Mouse (Mus musculus): ENCODE data around the gene Relch. TPM values are rescaled to one million over a fixed set of nuclear protein-coding genes. Genes with fewer than 3 reads are reported as not detected.

Relch gene
- 27.9 and 30.1 TPM in 2 replicates for polyA plus RNA-seq (2014; fragmentation: Nextera tagmentation; extraction: Ambion mirVana)

- ATAC-seq (ENCODE audit: low FRiP score) = peak; percentile 99
- no peaks in the 10 kb centered on the region for H3K36me3 ChIP-seq (ENCODE audit: control insufficient read depth, insufficient read depth, low read length)
- H3K4me2 ChIP-seq = peak within 1 kb of the TSS; percentile 86
- DNase-seq (ENCODE audit: low spot score, missing footprints) = peak; percentile 100
- under 1% methylated on average over 41 of the region's 41 CpGs for WGBS
- peak within 1 kb of the TSS; percentile 85 for H3K9ac ChIP-seq (ENCODE audit: low read length)
- H3K9me3 ChIP-seq (ENCODE audit: control insufficient read depth, low read length) = no peaks in the 10 kb centered on the region
- H3K27ac ChIP-seq (ENCODE audit: low read depth, low read length) = peak within 1 kb of the TSS; percentile 48
- H3K4me1 ChIP-seq (ENCODE audit: control insufficient read depth, insufficient read depth, low read length) = peaks cover 8% of the 10 kb centered on the region
- peak within 1 kb of the TSS; percentile 96 for H3K4me3 ChIP-seq (ENCODE audit: low read depth, low read length)
- no peaks in the 10 kb centered on the region for H3K27me3 ChIP-seq (ENCODE audit: control insufficient read depth, insufficient read depth, low read length)
These were observed at the start of gene Relch, which contains the start of gene Pign for GRCm38 (mm10) chr1:105663171-105663961. Gene Relch, plus strand, starts transcription at chr1:105663861. Gene Pign, minus strand, starts transcription at chr1:105663677.

DNA sequence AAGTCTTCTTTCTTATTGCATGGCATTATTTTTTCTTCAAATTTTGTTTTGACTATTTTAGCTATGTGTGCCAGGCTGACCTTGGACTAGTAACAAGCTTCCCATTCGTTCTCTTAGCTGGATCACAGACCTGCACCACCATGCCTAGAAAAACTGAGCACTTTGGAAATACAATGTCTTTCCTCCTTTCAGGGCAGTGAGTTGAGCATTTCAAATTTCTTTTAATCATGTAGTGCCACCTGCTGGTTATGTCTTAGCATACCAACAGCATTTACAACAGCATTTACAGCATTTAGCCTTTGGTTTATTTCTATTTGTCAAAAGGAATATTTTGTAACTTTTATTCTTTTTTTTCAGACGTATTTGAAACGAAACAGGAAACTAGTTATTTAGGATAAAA, 33.2 kb upstream of the Relch start:
- Histone ChIP-seq H3K9me3 (ENCODE audit: control insufficient read depth, low read length) (no peaks in the 10 kb centered on the region), H3K27me3 (ENCODE audit: control insufficient read depth, insufficient read depth, low read length) (no peaks in the 10 kb centered on the region), H3K4me1 (ENCODE audit: control insufficient read depth, insufficient read depth, low read length) (no peaks in the 10 kb centered on the region), H3K27ac (ENCODE audit: low read depth, low read length) (no peak overlapping the region), H3K36me3 (ENCODE audit: control insufficient read depth, insufficient read depth, low read length) (no peaks in the 10 kb centered on the region), H3K4me2 (no peak overlapping the region), H3K4me3 (ENCODE audit: low read depth, low read length) (no peak overlapping the region), H3K9ac (ENCODE audit: low read length) (no peak overlapping the region)
- peak; percentile 83 for DNase-seq (ENCODE audit: low spot score, missing footprints)
- ATAC-seq (ENCODE audit: low FRiP score) = peak; percentile 50; the same call in 1 of the 2 replicates
- 50% methylated on average over 3 of the region's 3 CpGs for WGBS

- Histone ChIP-seq H3K4me1 (ENCODE audit: control insufficient read depth, insufficient read depth, low read length) (no peaks in the 10 kb centered on the region), H3K27ac (ENCODE audit: low read depth, low read length) (no peak overlapping the region), H3K4me2 (no peak overlapping the region), H3K9me3 (ENCODE audit: control insufficient read depth, low read length) (no peaks in the 10 kb centered on the region), H3K36me3 (ENCODE audit: control insufficient read depth, insufficient read depth, low read length) (no peaks in the 10 kb centered on the region), H3K4me3 (ENCODE audit: low read depth, low read length) (no peak overlapping the region), H3K9ac (ENCODE audit: low read length) (no peak overlapping the region), H3K27me3 (ENCODE audit: control insufficient read depth, insufficient read depth, low read length) (no peaks in the 10 kb centered on the region)
- ATAC-seq (ENCODE audit: low FRiP score) = no peak
- WGBS = 86% methylated on average over 3 of the region's 3 CpGs
- DNase-seq (ENCODE audit: low spot score, missing footprints) = no peak
These were observed 19.6 kb upstream of the Relch start for GRCm38 (mm10) chr1:105644093-105644492.

- Histone ChIP-seq H3K4me1 (ENCODE audit: control insufficient read depth, insufficient read depth, low read length) (no peaks in the 10 kb centered on the region), H3K27ac (ENCODE audit: low read depth, low read length) (no peak overlapping the region), H3K9me3 (ENCODE audit: control insufficient read depth, low read length) (no peaks in the 10 kb centered on the region), H3K4me2 (no peak overlapping the region), H3K27me3 (ENCODE audit: control insufficient read depth, insufficient read depth, low read length) (no peaks in the 10 kb centered on the region), H3K9ac (ENCODE audit: low read length) (no peak overlapping the region), H3K36me3 (ENCODE audit: control insufficient read depth, insufficient read depth, low read length) (no peaks in the 10 kb centered on the region), H3K4me3 (ENCODE audit: low read depth, low read length) (no peak overlapping the region)
- DNase-seq (ENCODE audit: low spot score, missing footprints) (no peak), ATAC-seq (ENCODE audit: low FRiP score) (no peak)
- WGBS = 95% methylated on average over 1 of the region's 1 CpGs
These were observed 13.0 kb upstream of the Relch start for GRCm38 (mm10) chr1:105650650-105651049.

GRCm38 (mm10) chr1:105653981-105654380, 9.7 kb upstream of the Relch start:
- H3K36me3 ChIP-seq (ENCODE audit: control insufficient read depth, insufficient read depth, low read length) = no peaks in the 10 kb centered on the region
- no peak overlapping the region for H3K9ac ChIP-seq (ENCODE audit: low read length)
- no peaks in the 10 kb centered on the region for H3K9me3 ChIP-seq (ENCODE audit: control insufficient read depth, low read length)
- no peaks in the 10 kb centered on the region for H3K4me1 ChIP-seq (ENCODE audit: control insufficient read depth, insufficient read depth, low read length)
- no peak for DNase-seq (ENCODE audit: low spot score, missing footprints)
- no peak overlapping the region for H3K4me2 ChIP-seq
- H3K27ac ChIP-seq (ENCODE audit: low read depth, low read length) = no peak overlapping the region
- no peaks in the 10 kb centered on the region for H3K27me3 ChIP-seq (ENCODE audit: control insufficient read depth, insufficient read depth, low read length)
- WGBS = 97% methylated on average over 1 of the region's 1 CpGs
- no peak overlapping the region for H3K4me3 ChIP-seq (ENCODE audit: low read depth, low read length)
- ATAC-seq (ENCODE audit: low FRiP score) = no peak

DNA sequence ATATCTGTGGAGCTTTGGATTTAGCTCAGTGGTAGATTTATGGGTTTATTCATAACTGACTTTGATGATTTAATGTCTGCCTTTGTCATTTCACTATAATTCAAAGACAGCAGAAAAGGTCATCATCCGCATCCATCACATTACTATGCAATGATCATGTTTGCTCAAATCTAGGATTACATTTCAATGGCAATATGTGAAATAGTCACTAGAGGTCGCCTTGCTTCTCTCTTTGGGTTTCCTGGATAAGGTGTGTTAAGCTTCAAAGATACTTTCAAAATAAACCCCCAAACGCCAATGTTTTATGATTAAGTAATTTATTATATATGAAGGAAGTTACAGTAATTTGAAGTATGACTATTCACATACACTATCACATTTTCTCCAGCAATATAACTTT, 3.6 kb upstream of the Relch start:
- Histone ChIP-seq H3K4me3 (ENCODE audit: low read depth, low read length) (no peak overlapping the region), H3K4me1 (ENCODE audit: control insufficient read depth, insufficient read depth, low read length) (peaks cover 7% of the 10 kb centered on the region), H3K27me3 (ENCODE audit: control insufficient read depth, insufficient read depth, low read length) (no peaks in the 10 kb centered on the region), H3K36me3 (ENCODE audit: control insufficient read depth, insufficient read depth, low read length) (no peaks in the 10 kb centered on the region), H3K9ac (ENCODE audit: low read length) (no peak overlapping the region), H3K4me2 (no peak overlapping the region), H3K9me3 (ENCODE audit: control insufficient read depth, low read length) (no peaks in the 10 kb centered on the region), H3K27ac (ENCODE audit: low read depth, low read length) (no peak overlapping the region)
- WGBS = 23% methylated on average over 3 of the region's 3 CpGs
- ATAC-seq (ENCODE audit: low FRiP score) = no peak
- DNase-seq (ENCODE audit: low spot score, missing footprints) = peak; percentile 89

GRCm38 (mm10) chr1:105662820-105663170, 866 bp upstream of the Relch start:
- H3K27ac ChIP-seq (ENCODE audit: low read depth, low read length) = peak overlapping the region; percentile 35; the same call in 1 of the 2 replicates
- ATAC-seq (ENCODE audit: low FRiP score) (no peak), DNase-seq (ENCODE audit: low spot score, missing footprints) (no peak)
- H3K4me1 ChIP-seq (ENCODE audit: control insufficient read depth, insufficient read depth, low read length) = peaks cover 8% of the 10 kb centered on the region
- 11% methylated on average over 6 of the region's 6 CpGs for WGBS
- H3K4me2 ChIP-seq = peak overlapping the region; percentile 65
- no peaks in the 10 kb centered on the region for H3K36me3 ChIP-seq (ENCODE audit: control insufficient read depth, insufficient read depth, low read length)
- no peaks in the 10 kb centered on the region for H3K9me3 ChIP-seq (ENCODE audit: control insufficient read depth, low read length)
- H3K27me3 ChIP-seq (ENCODE audit: control insufficient read depth, insufficient read depth, low read length) = no peaks in the 10 kb centered on the region
- H3K4me3 ChIP-seq (ENCODE audit: low read depth, low read length) = peak overlapping the region; percentile 96
- peak overlapping the region; percentile 77 for H3K9ac ChIP-seq (ENCODE audit: low read length)

DNA sequence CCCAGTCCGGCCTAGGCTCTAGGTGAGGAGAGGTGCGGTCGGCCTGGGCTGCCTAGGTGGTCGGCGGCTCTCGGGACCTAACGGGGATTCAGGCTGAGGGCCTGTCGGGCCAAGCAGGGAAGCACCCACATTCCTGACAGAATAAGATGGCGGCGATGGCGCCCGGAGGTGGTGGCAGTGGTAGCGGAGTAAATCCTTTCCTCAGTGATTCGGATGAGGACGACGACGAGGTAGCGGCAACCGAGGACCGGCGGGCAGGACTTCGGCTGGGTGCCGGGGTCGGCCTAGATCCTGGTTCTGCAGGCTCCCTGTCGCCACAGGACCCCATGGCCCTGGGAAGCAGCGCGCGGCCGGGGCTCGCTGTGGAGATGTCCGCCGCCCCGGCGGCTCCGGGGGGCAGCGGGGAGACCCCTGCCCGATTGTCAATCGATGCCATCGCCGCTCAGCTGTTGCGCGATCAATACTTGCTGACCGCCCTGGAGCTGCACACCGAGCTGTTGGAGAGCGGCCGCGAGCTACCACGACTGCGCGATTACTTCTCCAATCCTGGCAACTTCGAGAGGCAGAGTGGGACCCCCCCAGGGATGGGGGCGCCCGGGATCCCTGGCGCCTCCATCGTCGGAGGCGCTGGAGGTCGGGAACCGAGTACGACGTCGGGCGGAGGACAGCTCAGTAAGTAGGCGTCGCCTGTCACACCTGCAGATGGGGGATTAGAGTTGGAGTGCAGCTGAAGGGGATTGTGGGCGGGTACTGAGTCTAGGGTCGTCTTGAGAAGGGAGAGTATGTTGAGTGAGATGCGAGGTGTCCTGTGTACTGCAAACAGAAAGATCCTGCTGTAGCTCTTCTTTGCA, 526 bp downstream of the Relch start:
- Histone ChIP-seq H3K4me2 (peak overlapping the region; percentile 86), H3K9ac (ENCODE audit: low read length) (peak overlapping the region; percentile 85), H3K36me3 (ENCODE audit: control insufficient read depth, insufficient read depth, low read length) (no peaks in the 10 kb centered on the region), H3K9me3 (ENCODE audit: control insufficient read depth, low read length) (no peaks in the 10 kb centered on the region), H3K27ac (ENCODE audit: low read depth, low read length) (peak overlapping the region; percentile 48), H3K4me1 (ENCODE audit: control insufficient read depth, insufficient read depth, low read length) (peaks cover 8% of the 10 kb centered on the region), H3K27me3 (ENCODE audit: control insufficient read depth, insufficient read depth, low read length) (no peaks in the 10 kb centered on the region), H3K4me3 (ENCODE audit: low read depth, low read length) (peak overlapping the region; percentile 96)
- DNase-seq (ENCODE audit: low spot score, missing footprints) (peak; percentile 92), ATAC-seq (ENCODE audit: low FRiP score) (peak; percentile 3)
- WGBS = under 1% methylated on average over 67 of the region's 68 CpGs

GRCm38 (mm10) chr1:105669700-105670099, 6.0 kb downstream of the Relch start:
- ATAC-seq (ENCODE audit: low FRiP score) (no peak), DNase-seq (ENCODE audit: low spot score, missing footprints) (no peak)
- no peak overlapping the region for H3K9ac ChIP-seq (ENCODE audit: low read length)

More at GRCm38 (mm10) chr1:105669700-105670099, 6.0 kb downstream of the Relch start:
- no peak overlapping the region for H3K4me3 ChIP-seq (ENCODE audit: low read depth, low read length)
- H3K9me3 ChIP-seq (ENCODE audit: control insufficient read depth, low read length) = no peaks in the 10 kb centered on the region
- no peak overlapping the region for H3K27ac ChIP-seq (ENCODE audit: low read depth, low read length)
- no peaks in the 10 kb centered on the region for H3K27me3 ChIP-seq (ENCODE audit: control insufficient read depth, insufficient read depth, low read length)
- H3K4me1 ChIP-seq (ENCODE audit: control insufficient read depth, insufficient read depth, low read length) = peaks cover 3% of the 10 kb centered on the region; the same call in 1 of the 2 replicates
- no peak overlapping the region for H3K4me2 ChIP-seq
- no peaks in the 10 kb centered on the region for H3K36me3 ChIP-seq (ENCODE audit: control insufficient read depth, insufficient read depth, low read length)

Data from midbrain, embryonic 11.5 days (tissue).